Mouse (Mus musculus) gastrocnemius, adult 8-10 months (tissue): ENCODE measurements around the gene Ttll12. TPM values are rescaled to one million over a fixed set of nuclear protein-coding genes. Genes with fewer than 3 reads are reported as not detected.

ENCODE experiments used
- DNase-seq, 2 experiments: peaks; one replicate each; pipeline ENCODE4 v3.0.0; 2022; ENCODE audit warnings: low spot score in 2 of 2
- total RNA-seq, 4 experiments: library from RNA; stranded (reverse); gene quantifications; 2 replicates each; pipeline ENCODE4 v1.2.4; 2022

Ttll12 gene
- total RNA-seq, 4 experiments from 2014 or later = 3.4 to 5.0 (median 4.2) TPM

GRCm38 (mm10) chr15:83563857-83564651 is 30.9 kb downstream of the Ttll12 start:
- peak; percentile 27 to 35 for DNase-seq

- DNase-seq = peak; percentile 52 to 54
Measured at GRCm38 (mm10) chr15:83563327-83563856, 31.6 kb downstream of the Ttll12 start, which contains the start of the genes Tspo and Mcat. TSS of gene Tspo (plus strand) at chr15:83563592. TSS of gene Mcat (minus strand) at chr15:83563787.

GRCm38 (mm10) chr15:83562626-83563270 is 32.2 kb downstream of the Ttll12 start:
- DNase-seq = peak; percentile 85 to 91

GRCm38 (mm10) chr15:83560941-83561477 is 33.9 kb downstream of the Ttll12 start:
- DNase-seq = no peak

GRCm38 (mm10) chr15:83555161-83555974 is 39.6 kb downstream of the Ttll12 start:
- DNase-seq = peak; percentile 68 to 78

GRCm38 (mm10) chr15:83553831-83554230 is 41.1 kb downstream of the Ttll12 start:
- no peak for DNase-seq

GRCm38 (mm10) chr15:83550137-83550536 is 44.8 kb downstream of the Ttll12 start:
- DNase-seq = peak in 1 of 2 experiments; percentile 35

GRCm38 (mm10) chr15:83547144-83547543 is 47.8 kb downstream of the Ttll12 start:
- DNase-seq = no peak

- no peak for DNase-seq
Measured at GRCm38 (mm10) chr15:83546029-83546428, 48.9 kb downstream of the Ttll12 start.

GRCm38 (mm10) chr15:83541647-83542287 is 53.2 kb downstream of the Ttll12 start:
- DNase-seq = no peak

GRCm38 (mm10) chr15:83539905-83540304 is 55.1 kb downstream of the Ttll12 start:
- DNase-seq = peak; percentile 59 to 73

- DNase-seq = no peak
Measured at GRCm38 (mm10) chr15:83538855-83539254, 56.1 kb downstream of the Ttll12 start.

GRCm38 (mm10) chr15:83535890-83536231 is 59.1 kb downstream of the Ttll12 start:
- no peak for DNase-seq

GRCm38 (mm10) chr15:83534960-83535889 is 59.7 kb downstream of the Ttll12 start:
- no peak for DNase-seq

- DNase-seq = no peak
Measured at GRCm38 (mm10) chr15:83532606-83533005, 62.4 kb downstream of the Ttll12 start.

- DNase-seq = no peak
Measured at GRCm38 (mm10) chr15:83531961-83532469, 62.9 kb downstream of the Ttll12 start.

GRCm38 (mm10) chr15:83530688-83531087 is 64.3 kb downstream of the Ttll12 start:
- DNase-seq = peak in 1 of 2 experiments; percentile 22

GRCm38 (mm10) chr15:83530233-83530632 is 64.7 kb downstream of the Ttll12 start:
- DNase-seq = no peak

- DNase-seq = no peak
Measured at GRCm38 (mm10) chr15:83529765-83530164, 65.2 kb downstream of the Ttll12 start.
